Mouse (Mus musculus): Measurements from ENCODE around the gene Gmfg. TPM values are rescaled to one million over a fixed set of nuclear protein-coding genes. Genes with fewer than 3 reads are reported as not detected.
A peak's percentile ranks its signal among the peaks of the same experiment; 100 is the strongest.

Gene Gmfg
- polyA plus RNA-seq, 1 experiment from 2014 or later: 41.3 TPM

GRCm38 (mm10) chr7:28464416-28465212 is 27.4 kb downstream of the Gmfg start:
- peaks cover 8% of the 10 kb centered on the region for H3K36me3 ChIP-seq
- no peak overlapping the region for H3K4me3 ChIP-seq
- ATAC-seq: no peak; the same call in 1 of the 2 replicates
- peaks cover 31% of the 10 kb centered on the region for H3K4me1 ChIP-seq
- H3K27ac ChIP-seq: no peak overlapping the region
- 45% methylated on average over 10 of the region's 10 CpGs for WGBS (ENCODE audit: insufficient replicate concordance)
- peak overlapping the region; percentile 23 for H3K4me2 ChIP-seq
- H3K27me3 ChIP-seq (replicated peaks): peaks cover 39% of the 10 kb centered on the region
- no peak overlapping the region for H3K9ac ChIP-seq
- H3K9me3 ChIP-seq (replicated peaks): no peaks in the 10 kb centered on the region

- H3K9ac ChIP-seq: peak overlapping the region; percentile 48
- H3K4me2 ChIP-seq: peak overlapping the region; percentile 77
- 51% methylated on average over 40 of the region's 40 CpGs for WGBS (ENCODE audit: insufficient replicate concordance)
- peaks cover 39% of the 10 kb centered on the region for H3K27me3 ChIP-seq (replicated peaks)
- ATAC-seq: no peak
- no peak overlapping the region for H3K27ac ChIP-seq
- H3K4me1 ChIP-seq: peaks cover 36% of the 10 kb centered on the region
- peak overlapping the region; percentile 50 for H3K4me3 ChIP-seq
- no peaks in the 10 kb centered on the region for H3K36me3 ChIP-seq
- no peaks in the 10 kb centered on the region for H3K9me3 ChIP-seq (replicated peaks)
Observed at GRCm38 (mm10) chr7:28466721-28467212, 29.5 kb downstream of the Gmfg start.

- peak overlapping the region; percentile 77 for H3K4me2 ChIP-seq
- peak overlapping the region; percentile 48 for H3K9ac ChIP-seq
- no peaks in the 10 kb centered on the region for H3K9me3 ChIP-seq (replicated peaks)
- H3K4me1 ChIP-seq: peaks cover 34% of the 10 kb centered on the region
- ATAC-seq: peak; percentile 70
- peak overlapping the region; percentile 50 for H3K4me3 ChIP-seq
- H3K27me3 ChIP-seq (replicated peaks): peaks cover 39% of the 10 kb centered on the region
- H3K27ac ChIP-seq: no peak overlapping the region
- WGBS (ENCODE audit: insufficient replicate concordance): 2% methylated on average over 54 of the region's 63 CpGs
- no peaks in the 10 kb centered on the region for H3K36me3 ChIP-seq
Observed at GRCm38 (mm10) chr7:28467213-28467751, 30.0 kb downstream of the Gmfg start.

GRCm38 (mm10) chr7:28476191-28476590 is 38.9 kb downstream of the Gmfg start:
- H3K27me3 ChIP-seq (replicated peaks): 0 out of 2 replicates have a peak, but pooled peaks cover 6% of the 10 kb centered on the region
- H3K9me3 ChIP-seq (replicated peaks): no peaks in the 10 kb centered on the region
- whole genome bisulfite sequencing (ENCODE audit: insufficient replicate concordance): 77% methylated on average over 6 of the region's 6 CpGs
- no peak overlapping the region for H3K4me2 ChIP-seq
- no peak overlapping the region for H3K27ac ChIP-seq
- no peak for ATAC-seq
- H3K9ac ChIP-seq: no peak overlapping the region
- H3K36me3 ChIP-seq: no peaks in the 10 kb centered on the region
- H3K4me1 ChIP-seq: no peaks in the 10 kb centered on the region
- H3K4me3 ChIP-seq: no peak overlapping the region

GRCm38 (mm10) chr7:28477363-28477762 is 40.1 kb downstream of the Gmfg start:
- Histone ChIP-seq H3K27me3 (replicated peaks) (0 out of 2 replicates have a peak, but pooled peaks cover 6% of the 10 kb centered on the region), H3K4me1 (no peaks in the 10 kb centered on the region), H3K27ac (no peak overlapping the region), H3K9ac (no peak overlapping the region), H3K9me3 (replicated peaks) (no peaks in the 10 kb centered on the region), H3K4me3 (no peak overlapping the region), H3K4me2 (no peak overlapping the region), H3K36me3 (no peaks in the 10 kb centered on the region)
- WGBS (ENCODE audit: insufficient replicate concordance): 67% methylated on average over 5 of the region's 5 CpGs
- no peak for ATAC-seq

GRCm38 (mm10) chr7:28478854-28479253 is 41.6 kb downstream of the Gmfg start:
- 5% methylated on average over 8 of the region's 8 CpGs for WGBS (ENCODE audit: insufficient replicate concordance)
- no peak overlapping the region for H3K4me3 ChIP-seq
- no peak overlapping the region for H3K4me2 ChIP-seq
- no peak for ATAC-seq
- 0 out of 2 replicates have a peak, but pooled peaks cover 6% of the 10 kb centered on the region for H3K27me3 ChIP-seq (replicated peaks)
- H3K36me3 ChIP-seq: no peaks in the 10 kb centered on the region
- H3K9me3 ChIP-seq (replicated peaks): no peaks in the 10 kb centered on the region
- no peaks in the 10 kb centered on the region for H3K4me1 ChIP-seq
- H3K27ac ChIP-seq: no peak overlapping the region
- H3K9ac ChIP-seq: no peak overlapping the region

- 74% methylated on average over 11 of the region's 11 CpGs for WGBS (ENCODE audit: insufficient replicate concordance)
- H3K4me3 ChIP-seq: no peak overlapping the region
- H3K27ac ChIP-seq: no peak overlapping the region
- H3K4me2 ChIP-seq: no peak overlapping the region
- peaks cover 13% of the 10 kb centered on the region for H3K27me3 ChIP-seq (replicated peaks)
- H3K36me3 ChIP-seq: no peaks in the 10 kb centered on the region
- no peaks in the 10 kb centered on the region for H3K9me3 ChIP-seq (replicated peaks)
- H3K9ac ChIP-seq: no peak overlapping the region
- ATAC-seq: no peak
- peaks cover 5% of the 10 kb centered on the region for H3K4me1 ChIP-seq
Observed at GRCm38 (mm10) chr7:28482854-28483253, 45.6 kb downstream of the Gmfg start.

DNA sequence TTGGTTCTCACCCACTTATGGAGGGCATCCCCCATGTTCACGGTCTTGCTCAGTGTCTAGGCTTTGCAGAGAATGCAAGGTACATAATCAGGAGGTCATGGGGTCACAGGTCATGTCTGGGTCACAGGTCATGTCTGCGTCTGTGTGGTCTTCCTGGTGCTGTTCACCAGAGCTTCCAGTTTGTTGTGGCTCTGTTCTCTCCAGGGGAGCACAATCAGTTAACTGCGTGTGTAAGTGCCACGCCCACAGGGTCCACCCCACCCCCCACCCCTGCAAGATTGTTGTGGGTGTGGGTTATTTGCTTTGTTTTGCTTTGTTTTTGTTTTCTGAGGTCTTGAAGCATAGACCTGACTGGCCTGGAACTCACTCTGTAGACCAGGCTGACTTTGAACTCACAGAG is 46.9 kb downstream of the Gmfg start:
- no peak for ATAC-seq
- WGBS (ENCODE audit: insufficient replicate concordance): 37% methylated on average over 4 of the region's 4 CpGs
- peaks cover 13% of the 10 kb centered on the region for H3K27me3 ChIP-seq (replicated peaks)
- H3K4me3 ChIP-seq: no peak overlapping the region
- H3K4me2 ChIP-seq: no peak overlapping the region
- H3K36me3 ChIP-seq: no peaks in the 10 kb centered on the region
- no peak overlapping the region for H3K27ac ChIP-seq
- H3K4me1 ChIP-seq: peaks cover 10% of the 10 kb centered on the region
- no peak overlapping the region for H3K9ac ChIP-seq
- no peaks in the 10 kb centered on the region for H3K9me3 ChIP-seq (replicated peaks)

- WGBS (ENCODE audit: insufficient replicate concordance): 8% methylated on average over 16 of the region's 16 CpGs
- no peak for ATAC-seq
- Histone ChIP-seq H3K4me3 (no peak overlapping the region), H3K9me3 (replicated peaks) (no peaks in the 10 kb centered on the region), H3K36me3 (no peaks in the 10 kb centered on the region), H3K4me1 (peaks cover 10% of the 10 kb centered on the region), H3K9ac (no peak overlapping the region), H3K27ac (no peak overlapping the region), H3K4me2 (peak overlapping the region; percentile 38), H3K27me3 (replicated peaks) (peaks cover 11% of the 10 kb centered on the region)
Observed at GRCm38 (mm10) chr7:28488030-28488491, 50.8 kb downstream of the Gmfg start.

DNA sequence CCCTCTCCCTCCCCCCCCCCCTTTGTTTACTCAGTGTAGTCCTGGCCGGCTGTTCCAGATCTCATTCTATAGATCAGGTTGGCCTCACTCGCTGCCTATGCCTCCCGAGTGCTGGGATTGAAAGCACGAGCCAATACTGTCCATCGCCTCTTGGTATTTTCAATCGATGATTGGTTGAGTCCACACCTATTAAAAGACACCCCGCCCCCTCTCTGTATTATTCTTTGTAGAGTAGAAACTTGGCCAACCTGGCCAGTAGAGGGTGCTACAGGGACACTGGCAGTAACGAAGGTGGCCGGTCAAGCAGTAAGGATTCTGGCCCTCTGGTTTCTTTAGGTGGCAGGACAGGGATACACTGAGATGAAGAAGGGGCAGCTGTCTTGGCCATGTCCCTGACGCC is 53.2 kb downstream of the Gmfg start:
- no peak overlapping the region for H3K27ac ChIP-seq
- peaks cover 14% of the 10 kb centered on the region for H3K27me3 ChIP-seq (replicated peaks)
- no peak overlapping the region for H3K9ac ChIP-seq
- H3K4me1 ChIP-seq: peaks cover 6% of the 10 kb centered on the region
- ATAC-seq: no peak
- H3K4me3 ChIP-seq: no peak overlapping the region
- 3% methylated on average over 10 of the region's 10 CpGs for WGBS (ENCODE audit: insufficient replicate concordance)
- peak overlapping the region; percentile 17; the same call in 1 of the 2 replicates for H3K4me2 ChIP-seq
- H3K9me3 ChIP-seq (replicated peaks): no peaks in the 10 kb centered on the region
- no peaks in the 10 kb centered on the region for H3K36me3 ChIP-seq

DNA sequence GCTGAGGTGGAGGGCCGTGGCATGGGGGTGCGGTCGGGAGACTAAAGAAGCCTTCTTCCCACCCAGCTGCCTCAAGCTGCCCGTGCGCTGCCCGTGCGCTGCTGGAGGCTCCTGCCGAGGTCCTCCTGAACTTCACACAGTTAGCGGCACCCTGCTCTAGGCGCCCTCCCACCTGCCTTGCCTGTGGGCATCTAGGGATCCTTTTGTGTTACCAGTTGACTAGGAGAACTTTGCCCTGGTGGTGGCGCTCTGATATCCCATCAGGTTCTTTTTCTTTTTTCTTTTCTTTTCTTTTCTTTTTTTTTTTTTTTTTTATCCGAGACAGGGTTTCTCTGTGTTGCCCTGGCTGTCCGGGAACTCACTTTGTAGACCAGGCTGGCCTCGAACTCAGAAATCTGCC is 53.7 kb downstream of the Gmfg start:
- peak overlapping the region; percentile 17; the same call in 1 of the 2 replicates for H3K4me2 ChIP-seq
- no peak overlapping the region for H3K27ac ChIP-seq
- H3K9ac ChIP-seq: no peak overlapping the region
- H3K9me3 ChIP-seq (replicated peaks): no peaks in the 10 kb centered on the region
- peaks cover 14% of the 10 kb centered on the region for H3K27me3 ChIP-seq (replicated peaks)
- no peak overlapping the region for H3K4me3 ChIP-seq
- 45% methylated on average over 14 of the region's 14 CpGs for WGBS (ENCODE audit: insufficient replicate concordance)
- peaks cover 6% of the 10 kb centered on the region for H3K4me1 ChIP-seq
- H3K36me3 ChIP-seq: no peaks in the 10 kb centered on the region
- no peak for ATAC-seq

DNA sequence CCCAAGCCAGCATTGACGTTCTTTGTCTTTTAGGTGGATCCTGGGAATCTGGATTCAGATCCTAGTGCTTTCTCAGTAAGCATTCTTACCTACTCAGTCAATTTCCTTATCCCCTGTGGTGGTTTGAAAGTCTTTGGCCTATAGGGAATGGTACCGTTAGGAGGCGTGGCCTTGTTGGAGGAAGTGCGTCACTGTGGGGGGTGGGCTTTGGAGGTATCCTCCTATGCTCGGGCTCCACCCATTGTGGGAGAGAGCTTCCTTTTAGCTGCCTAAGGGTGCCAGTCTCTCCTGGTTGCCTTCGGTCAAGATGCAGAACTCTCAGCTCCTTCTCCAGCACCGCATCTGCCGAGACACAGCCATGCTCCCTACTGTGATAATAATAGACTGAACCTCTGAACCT is 55.1 kb downstream of the Gmfg start:
- Histone ChIP-seq H3K36me3 (no peaks in the 10 kb centered on the region), H3K4me2 (no peak overlapping the region), H3K27me3 (replicated peaks) (peaks cover 13% of the 10 kb centered on the region), H3K9me3 (replicated peaks) (no peaks in the 10 kb centered on the region), H3K4me3 (no peak overlapping the region), H3K27ac (no peak overlapping the region), H3K9ac (no peak overlapping the region), H3K4me1 (peaks cover 6% of the 10 kb centered on the region)
- no peak for ATAC-seq
- WGBS (ENCODE audit: insufficient replicate concordance): 71% methylated on average over 8 of the region's 8 CpGs

Data from liver, embryonic 12.5 days (tissue).